18 mouse cellular contexts compared by ENCODE assay signal in the genomic region with DNA sequence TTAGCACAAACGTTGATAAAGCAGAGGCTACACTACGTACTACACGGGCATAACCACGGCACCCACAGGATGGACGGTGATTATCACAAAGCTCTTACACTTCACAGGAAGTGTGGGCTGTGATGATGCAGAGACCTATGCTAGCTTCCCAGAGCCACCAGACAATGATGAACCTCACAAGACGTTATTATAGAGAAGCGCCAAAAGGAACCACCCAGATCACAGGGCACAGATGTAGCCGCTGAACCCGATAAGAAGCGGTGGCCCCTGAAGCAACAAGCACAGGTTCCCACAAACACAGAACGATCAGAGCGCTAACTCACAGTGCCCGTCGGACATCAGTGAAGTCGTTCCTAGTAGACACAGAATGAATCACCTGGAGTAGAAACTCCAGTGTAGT. TPM values are rescaled to one million over a fixed set of nuclear protein-coding genes. Genes with fewer than 3 reads are reported as not detected.
A peak's percentile ranks its signal among the peaks of the same experiment; 100 is the strongest.
DNase-seq lines count a peak whose midpoint lies in the region; ATAC-seq and TF ChIP-seq lines count a peak whose summit lies in the region.
"Had no signal": no experiment of that assay in that cellular context is flagged by ENCODE, and none has a peak within 500 bp of the region (broad histone marks: within the 10 kb centered on the region; RNA-seq: fewer than 3 reads in every experiment).

No protein-coding gene starts in this region.

- no peak overlapping the region for H3K4me3 ChIP-seq in intestine, embryonic 15.5 days (replicated peaks)
- no peak overlapping the region for H3K4me3 ChIP-seq in intestine, embryonic 16.5 days (ENCODE audit: low read length)
- H3K4me3 ChIP-seq in erythroblast, embryonic 14.5 days (replicated peaks) = peak overlapping the region; percentile 31
- H3K4me3 ChIP-seq in liver, embryonic 12.5 days = peak overlapping the region; percentile 19
- no peak overlapping the region for H3K4me3 ChIP-seq in lung, postnatal 0 days (ENCODE audit: low read depth, low read length)
- H3K4me3 ChIP-seq: hindbrain, embryonic 13.5 days; limb, embryonic 10.5 days had no signal

- no peak for TF ChIP-seq CTCF in lung, postnatal 0 days (IDR thresholded peaks at IDR 0.05)

- H3K4me1 ChIP-seq in intestine, embryonic 15.5 days (replicated peaks) = peaks cover 11% of the 10 kb centered on the region
- H3K4me1 ChIP-seq in intestine, embryonic 16.5 days (ENCODE audit: control insufficient read depth, insufficient read depth, low read length) = peaks cover 18% of the 10 kb centered on the region
- peaks cover 41% of the 10 kb centered on the region for H3K4me1 ChIP-seq in erythroblast, embryonic 14.5 days (ENCODE audit: control insufficient read depth)
- peaks cover 54% of the 10 kb centered on the region for H3K4me1 ChIP-seq in liver, embryonic 12.5 days
- H3K4me1 ChIP-seq in lung, postnatal 0 days (ENCODE audit: insufficient read depth, low read depth, low read length) = no peaks in the 10 kb centered on the region

- no peaks in the 10 kb centered on the region for H3K36me3 ChIP-seq in intestine, embryonic 15.5 days
- no peaks in the 10 kb centered on the region for H3K36me3 ChIP-seq in intestine, embryonic 16.5 days (ENCODE audit: control insufficient read depth, insufficient read depth, low read length)
- no peaks in the 10 kb centered on the region; the same call in 1 of the 2 replicates for H3K36me3 ChIP-seq in erythroblast, embryonic 14.5 days (ENCODE audit: control insufficient read depth)
- no peaks in the 10 kb centered on the region for H3K36me3 ChIP-seq in liver, embryonic 12.5 days
- no peaks in the 10 kb centered on the region for H3K36me3 ChIP-seq in lung, postnatal 0 days (ENCODE audit: insufficient read depth, low read length)
- H3K36me3 ChIP-seq: hindbrain, embryonic 13.5 days; limb, embryonic 10.5 days had no signal

- H3K27me3 ChIP-seq in intestine, embryonic 15.5 days (replicated peaks) = no peaks in the 10 kb centered on the region
- H3K27me3 ChIP-seq in intestine, embryonic 16.5 days (replicated peaks; ENCODE audit: control insufficient read depth, insufficient read depth, low read length) = no peaks in the 10 kb centered on the region
- H3K27me3 ChIP-seq in erythroblast, embryonic 14.5 days (ENCODE audit: control insufficient read depth) = no peaks in the 10 kb centered on the region
- H3K27me3 ChIP-seq in liver, embryonic 12.5 days (replicated peaks) = no peaks in the 10 kb centered on the region
- H3K27me3 ChIP-seq in lung, postnatal 0 days (replicated peaks; ENCODE audit: insufficient read depth, low read length) = no peaks in the 10 kb centered on the region
- H3K27me3 ChIP-seq: hindbrain, embryonic 13.5 days had no signal

- H3K9me3 ChIP-seq in intestine, embryonic 15.5 days = no peaks in the 10 kb centered on the region; the same call in 1 of the 2 replicates
- H3K9me3 ChIP-seq in intestine, embryonic 16.5 days (ENCODE audit: control insufficient read depth, low read length) = no peaks in the 10 kb centered on the region; the same call in 1 of the 2 replicates
- H3K9me3 ChIP-seq in erythroblast, embryonic 14.5 days (ENCODE audit: control insufficient read depth, low read length) = peaks cover 4% of the 10 kb centered on the region; the same call in 1 of the 2 replicates
- H3K9me3 ChIP-seq in liver, embryonic 12.5 days (replicated peaks) = no peaks in the 10 kb centered on the region; the same call in 1 of the 2 replicates
- no peaks in the 10 kb centered on the region for H3K9me3 ChIP-seq in lung, postnatal 0 days (ENCODE audit: low read length)
- H3K9me3 ChIP-seq: hindbrain, embryonic 13.5 days; limb, embryonic 10.5 days had no signal

- no peak overlapping the region for H3K9ac ChIP-seq in intestine, embryonic 15.5 days
- no peak overlapping the region for H3K9ac ChIP-seq in intestine, embryonic 16.5 days (ENCODE audit: low read depth, low read length)
- H3K9ac ChIP-seq in liver, embryonic 12.5 days = peak overlapping the region; percentile 27; the same call in 1 of the 2 replicates
- H3K9ac ChIP-seq in lung, postnatal 0 days (replicated peaks; ENCODE audit: low read depth) = no peak overlapping the region
- H3K9ac ChIP-seq: hindbrain, embryonic 13.5 days had no signal

- no peak for DNase-seq in kidney, postnatal 36 days
- no peak for DNase-seq in heart, adult 9 months (ENCODE audit: low spot score in 2 of 2)
- no peak for DNase-seq in lung, postnatal 0 days (ENCODE audit: low spot score)
- DNase-seq: adrenal gland, postnatal 14 days; cerebellum, adult 9-11 months; kidney, adult 9 months; layer of hippocampus, postnatal 36 days; right cerebral cortex, adult 18-20 months; thymus, adult 18-20 months had no signal

- no peak overlapping the region for H3K4me2 ChIP-seq in intestine, embryonic 15.5 days (replicated peaks)
- no peak overlapping the region for H3K4me2 ChIP-seq in intestine, embryonic 16.5 days (ENCODE audit: low read depth, low read length)
- H3K4me2 ChIP-seq in liver, embryonic 12.5 days = peak overlapping the region; percentile 59
- H3K4me2 ChIP-seq in lung, postnatal 0 days (replicated peaks; ENCODE audit: low read depth, low read length) = no peak overlapping the region
- H3K4me2 ChIP-seq: hindbrain, embryonic 13.5 days; midbrain, embryonic 11.5 days had no signal

- no peak for TF ChIP-seq EP300 in lung, postnatal 0 days (IDR thresholded peaks at IDR 0.05)

- 0 out of 2 replicates have a peak, but pooled peaks have one; percentile 9 for ATAC-seq in intestine, embryonic 15.5 days
- no peak; the same call in 1 of the 2 replicates for ATAC-seq in intestine, embryonic 16.5 days
- ATAC-seq in liver, embryonic 12.5 days = peak; percentile 90
- ATAC-seq in monocyte, adult 5-6 weeks (replicated peaks; ENCODE audit: insufficient number of reproducible peaks, low FRiP score, low TSS enrichment, poor library complexity, severe bottlenecking) = peak; percentile 56
- no peak for ATAC-seq in lung, postnatal 0 days

- no peak overlapping the region for H3K27ac ChIP-seq in intestine, embryonic 15.5 days
- H3K27ac ChIP-seq in intestine, embryonic 16.5 days (ENCODE audit: low read length) = no peak overlapping the region
- peak overlapping the region; percentile 85 for H3K27ac ChIP-seq in liver, embryonic 12.5 days
- no peak overlapping the region for H3K27ac ChIP-seq in lung, postnatal 0 days (ENCODE audit: low read length)
- H3K27ac ChIP-seq: hindbrain, embryonic 13.5 days; limb, embryonic 10.5 days had no signal

- 89% methylated on average over 15 of the region's 15 CpGs for WGBS in intestine, embryonic 15.5 days
- 87% methylated on average over 15 of the region's 15 CpGs for WGBS in intestine, embryonic 16.5 days
- whole genome bisulfite sequencing in liver, embryonic 12.5 days (ENCODE audit: insufficient replicate concordance) = 10% methylated on average over 15 of the region's 15 CpGs
- WGBS in lung, postnatal 0 days = 85% methylated on average over 15 of the region's 15 CpGs

RNA-seq across cellular contexts. Expression of gene Rab4a, which starts 7.9 kb away (rescaled TPM):
- polyA plus RNA-seq in intestine, embryonic 15.5 days (2015; fragmentation: Nextera tagmentation; extraction: Ambion mirVana) = 53.1 and 54.8 TPM in 2 replicates
- polyA plus RNA-seq in intestine, embryonic 16.5 days (2015; fragmentation: Nextera tagmentation; extraction: Ambion mirVana) = 66.9 and 71.9 TPM in 2 replicates
- polyA plus RNA-seq in erythroblast, embryonic 14.5 days (2012) = 0.17 and 0.34 TPM in 2 replicates
- polyA plus RNA-seq in liver, embryonic 12.5 days (2016; fragmentation: Nextera tagmentation; extraction: Ambion mirVana) = 36.3 and 38.3 TPM in 2 replicates
- total RNA-seq in monocyte, adult 5-6 weeks (2017) = 0.68 to 0.86 TPM (median 0.75 TPM) in 3 replicates
- polyA plus RNA-seq in lung, postnatal 0 days (2015; fragmentation: Nextera tagmentation; extraction: Ambion mirVana) = 27.9 and 32.1 TPM in 2 replicates
- total RNA-seq: neutrophil, adult 5-6 weeks had no signal

Comparison
In these comparisons a context has a peak if more than half of its experiments do, and no peak if none do; other contexts are left out.
1. ATAC-seq: peak in intestine, embryonic 15.5 days (single experiment), liver, embryonic 12.5 days (single experiment) and monocyte, adult 5-6 weeks (single experiment); none in intestine, embryonic 16.5 days (single experiment) and lung, postnatal 0 days (single experiment).
2. H3K4me3 ChIP-seq: peak in erythroblast, embryonic 14.5 days (single experiment) and liver, embryonic 12.5 days (single experiment); none in intestine, embryonic 15.5 days (single experiment), intestine, embryonic 16.5 days (single experiment) and lung, postnatal 0 days (single experiment).
3. RNA of gene Rab4a, which starts 7.9 kb away (polyA plus RNA-seq): 66.9 to 71.9 TPM in intestine, embryonic 16.5 days, 53.1 to 54.8 TPM in intestine, embryonic 15.5 days, 36.3 to 38.3 TPM in liver, embryonic 12.5 days and 27.9 to 32.1 TPM in lung, postnatal 0 days; 0.17 to 0.34 TPM in erythroblast, embryonic 14.5 days; every median in the first group is over 10 times any median in the second.